Mouse (Mus musculus): ENCODE results near the gene Pde10a. TPM values are rescaled to one million over a fixed set of nuclear protein-coding genes. Genes with fewer than 3 reads are reported as not detected.

Pde10a gene
- total RNA-seq, 2 experiments from 2014 or later, result 0.36 TPM; not detected in 1

DNA sequence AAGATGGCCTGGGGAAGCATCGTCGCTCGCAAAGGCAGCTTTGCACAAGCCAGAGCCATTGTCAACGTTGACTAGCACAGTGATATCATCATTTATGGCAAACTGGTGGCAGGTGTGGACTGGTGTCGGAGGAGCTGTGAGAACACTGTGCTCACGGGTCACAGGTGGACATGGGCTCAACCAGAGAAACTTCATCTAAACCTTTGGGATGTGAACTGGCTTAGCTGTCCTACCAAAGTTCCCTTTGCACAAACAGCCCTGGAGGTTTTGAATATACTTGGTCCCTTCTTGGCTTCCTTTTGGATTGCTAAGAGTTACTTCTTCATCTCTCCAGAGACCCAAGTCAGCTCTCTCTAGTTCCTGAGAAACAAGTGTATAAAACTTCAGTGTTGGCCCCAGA is 41.7 kb downstream of the Pde10a start, which contains the start of gene Gm17087:
Gene Gm17087, minus strand, starts transcription at position 101 of the 400 bp plus-strand sequence.
- no peak for ATAC-seq (replicated peaks; ENCODE audit: poor library complexity, severe bottlenecking)

DNA sequence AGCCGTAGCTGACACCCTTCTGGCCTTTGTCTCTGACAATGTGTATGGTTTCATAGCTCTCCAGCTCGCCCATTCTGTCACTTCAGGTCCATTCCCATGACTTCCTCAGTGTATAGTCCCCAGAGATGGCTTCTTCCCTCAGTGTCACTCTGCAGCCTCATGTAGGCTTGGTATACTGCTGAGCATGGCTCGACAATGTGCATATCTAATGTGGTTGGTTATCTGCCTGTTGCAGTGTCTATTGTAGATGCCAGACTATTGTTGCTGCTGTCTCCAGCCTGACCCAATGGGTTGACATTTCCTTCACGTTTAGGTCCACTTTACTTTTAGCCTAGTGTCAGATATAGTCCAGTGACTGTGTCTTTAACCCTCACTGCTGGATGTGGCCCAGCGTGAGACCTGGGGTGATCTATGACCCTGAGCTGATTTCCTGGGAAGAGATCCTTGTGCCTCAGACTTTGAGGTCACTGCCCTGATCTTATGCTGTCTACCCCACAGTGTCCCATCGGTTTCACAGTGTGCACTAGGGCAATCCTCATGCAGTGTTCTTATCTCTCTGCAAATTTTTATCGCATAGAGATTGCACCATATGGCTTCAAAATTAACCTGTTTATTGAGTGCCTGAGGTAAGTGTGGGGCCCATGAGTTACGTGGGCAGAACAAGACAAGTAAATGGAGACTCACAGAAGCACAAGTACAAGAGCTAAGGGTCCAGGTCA is 48.5 kb downstream of the Pde10a start:
- ATAC-seq (replicated peaks; ENCODE audit: poor library complexity, severe bottlenecking), result no peak

- ATAC-seq (replicated peaks; ENCODE audit: poor library complexity, severe bottlenecking), result no peak
Observed at GRCm38 (mm10) chr17:8580360-8580759, 55.2 kb downstream of the Pde10a start.

DNA sequence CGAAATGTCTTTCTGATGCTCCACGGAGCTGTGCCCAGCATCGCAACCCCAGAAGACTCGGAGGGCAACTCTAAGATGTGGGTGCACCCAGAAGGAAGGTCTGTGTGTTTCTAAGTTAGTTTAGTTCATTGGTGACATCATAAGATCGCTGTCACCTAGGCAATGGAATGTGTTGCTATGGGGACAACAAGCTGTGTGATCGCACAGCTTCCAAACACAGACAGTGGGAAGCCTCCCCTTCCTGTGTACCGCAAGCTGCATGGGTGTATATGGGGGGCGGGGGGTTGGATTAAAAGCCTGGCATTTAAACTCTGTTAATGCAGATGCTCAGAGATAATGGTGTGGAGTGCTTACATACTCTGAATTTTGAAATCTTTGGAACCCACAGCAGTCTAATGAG is 56.4 kb downstream of the Pde10a start:
- ATAC-seq (replicated peaks; ENCODE audit: poor library complexity, severe bottlenecking), result no peak

- ATAC-seq (replicated peaks; ENCODE audit: poor library complexity, severe bottlenecking), result peak; percentile 80
Observed at GRCm38 (mm10) chr17:8592427-8593277, 67.5 kb downstream of the Pde10a start.

GRCm38 (mm10) chr17:8597790-8598189 is 72.6 kb downstream of the Pde10a start:
- peak; percentile 77 for ATAC-seq (replicated peaks; ENCODE audit: poor library complexity, severe bottlenecking)

- ATAC-seq (replicated peaks; ENCODE audit: poor library complexity, severe bottlenecking), result no peak
Observed at GRCm38 (mm10) chr17:8602976-8603375, 77.8 kb downstream of the Pde10a start.

DNA sequence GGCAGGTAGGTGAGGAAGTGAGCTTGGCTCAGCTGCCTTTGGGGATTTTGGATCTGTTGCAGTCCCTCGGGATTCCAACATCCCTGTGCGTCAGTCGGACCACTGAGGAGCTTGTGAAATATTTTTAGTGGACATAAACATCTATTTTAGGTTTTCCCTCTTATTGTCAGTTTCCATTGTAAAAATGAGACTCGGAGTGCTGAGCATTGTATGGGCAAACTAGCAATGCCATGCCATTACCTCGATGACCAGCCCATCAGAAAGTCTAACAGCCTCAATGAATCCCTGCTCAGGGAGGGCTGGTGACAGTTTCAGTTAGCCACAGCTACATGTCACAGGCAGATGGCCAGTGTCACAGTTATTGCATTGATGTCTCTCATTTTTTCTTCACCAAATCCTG is 80.7 kb downstream of the Pde10a start:
- ATAC-seq (replicated peaks; ENCODE audit: poor library complexity, severe bottlenecking), result no peak

DNA sequence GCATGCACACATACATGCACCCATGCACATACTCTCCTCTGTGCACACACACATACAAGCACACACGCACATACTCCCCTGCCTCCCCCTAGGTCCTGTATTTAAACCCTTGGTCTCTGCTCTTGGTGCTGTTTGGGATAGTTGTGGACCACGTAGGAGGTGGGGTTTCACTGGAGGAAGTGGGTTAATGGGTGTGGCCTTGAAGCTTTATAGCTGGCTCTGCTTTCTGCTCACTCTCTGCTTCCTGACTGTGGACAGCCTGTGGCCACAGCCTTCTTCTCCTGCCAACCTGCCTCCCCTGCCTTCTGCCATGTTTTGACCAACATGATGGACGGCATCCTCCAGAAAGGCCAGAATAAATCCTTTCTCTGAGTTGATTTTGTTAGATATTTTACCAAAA is 81.5 kb downstream of the Pde10a start:
- ATAC-seq (replicated peaks; ENCODE audit: poor library complexity, severe bottlenecking), result peak; percentile 50

GRCm38 (mm10) chr17:8611916-8612315 is 86.7 kb downstream of the Pde10a start:
- no peak for ATAC-seq (replicated peaks; ENCODE audit: poor library complexity, severe bottlenecking)

GRCm38 (mm10) chr17:8613882-8614551 is 88.8 kb downstream of the Pde10a start:
- ATAC-seq (replicated peaks; ENCODE audit: poor library complexity, severe bottlenecking), result peak; percentile 79

DNA sequence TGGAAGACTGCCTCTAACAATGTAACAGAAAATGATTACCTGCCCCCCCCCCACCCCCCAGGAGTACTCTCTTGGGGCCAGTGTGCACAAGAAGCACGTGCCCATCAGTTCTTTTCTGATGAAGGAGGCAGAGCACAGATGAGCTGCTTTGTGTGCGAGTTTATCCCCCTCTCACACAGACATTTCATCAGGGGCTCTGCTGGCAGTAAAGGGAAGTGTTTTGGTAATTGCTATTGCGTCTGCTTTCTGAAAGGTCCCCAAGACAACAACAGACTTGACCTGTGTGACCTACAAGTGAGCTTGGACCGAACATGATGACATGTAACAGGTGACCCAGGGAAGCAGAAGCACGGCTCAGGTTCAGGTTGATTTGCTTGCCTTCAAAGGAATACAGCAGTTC is 95.2 kb downstream of the Pde10a start:
- no peak for ATAC-seq (replicated peaks; ENCODE audit: poor library complexity, severe bottlenecking)

DNA sequence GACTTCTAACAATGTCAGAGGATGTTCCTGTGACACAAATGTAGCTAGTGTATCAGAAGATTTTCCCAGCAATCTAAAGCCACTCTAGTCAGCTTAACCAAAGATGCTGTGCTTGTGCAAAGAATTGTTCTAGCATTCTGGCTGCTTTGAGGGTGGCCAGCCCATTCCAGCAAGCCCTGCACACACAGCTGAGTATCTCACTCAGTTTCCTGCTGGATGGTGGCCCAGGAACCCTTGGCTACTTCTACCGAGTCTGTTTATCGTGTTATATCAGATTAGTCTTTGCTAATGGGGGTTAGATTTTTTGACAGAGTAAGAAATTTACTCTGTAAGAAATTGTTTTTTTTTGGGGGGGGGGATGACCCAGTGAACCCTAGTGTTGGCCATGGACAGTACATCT is 95.9 kb downstream of the Pde10a start:
- no peak for ATAC-seq (replicated peaks; ENCODE audit: poor library complexity, severe bottlenecking)

GRCm38 (mm10) chr17:8621906-8622305 is 96.7 kb downstream of the Pde10a start:
- ATAC-seq (replicated peaks; ENCODE audit: poor library complexity, severe bottlenecking), result no peak

DNA sequence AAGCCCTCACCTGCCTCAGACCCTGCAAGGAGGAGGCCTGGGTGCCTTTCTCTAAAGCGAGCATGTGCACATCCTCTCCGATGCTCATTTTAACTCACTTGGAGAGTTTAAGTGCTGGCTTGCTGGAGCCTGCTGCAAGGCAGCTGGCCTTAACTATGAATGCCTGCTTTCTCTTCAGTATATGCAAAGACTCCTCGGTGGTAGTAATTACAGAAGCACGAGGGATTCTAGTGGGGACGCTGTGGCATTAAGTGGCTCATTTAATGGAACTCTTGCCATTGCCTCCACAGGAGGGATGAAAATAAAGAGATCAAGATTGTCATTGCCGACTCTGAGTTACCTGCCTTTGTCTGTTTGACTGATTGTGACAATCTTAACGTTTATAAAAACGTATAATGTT is 101.2 kb downstream of the Pde10a start:
- no peak for ATAC-seq (replicated peaks; ENCODE audit: poor library complexity, severe bottlenecking)

DNA sequence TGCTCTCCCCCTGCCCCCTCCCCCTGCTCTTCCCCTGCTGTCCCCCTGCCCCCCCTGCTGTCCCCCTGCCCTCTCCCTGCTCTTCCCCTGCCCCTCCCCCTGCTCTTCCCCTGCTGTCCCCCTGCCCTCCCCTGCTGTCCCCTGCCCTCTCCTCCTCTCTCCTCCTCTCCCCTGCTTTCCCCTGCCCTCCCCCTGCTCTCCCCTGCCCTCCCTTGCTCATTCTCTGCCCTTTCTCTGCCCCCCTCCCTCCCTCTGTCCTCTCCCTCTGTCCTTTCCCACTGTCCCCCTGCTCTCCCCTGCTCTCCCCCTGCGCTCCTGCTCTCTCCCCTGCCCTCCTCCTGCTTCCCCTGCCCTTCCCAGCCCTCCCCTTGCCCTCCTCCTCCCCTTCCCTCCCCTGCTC is 106.5 kb downstream of the Pde10a start:
- no peak for ATAC-seq (replicated peaks; ENCODE audit: poor library complexity, severe bottlenecking)

GRCm38 (mm10) chr17:8633596-8633995 is 108.4 kb downstream of the Pde10a start:
- no peak for ATAC-seq (replicated peaks; ENCODE audit: poor library complexity, severe bottlenecking)

DNA sequence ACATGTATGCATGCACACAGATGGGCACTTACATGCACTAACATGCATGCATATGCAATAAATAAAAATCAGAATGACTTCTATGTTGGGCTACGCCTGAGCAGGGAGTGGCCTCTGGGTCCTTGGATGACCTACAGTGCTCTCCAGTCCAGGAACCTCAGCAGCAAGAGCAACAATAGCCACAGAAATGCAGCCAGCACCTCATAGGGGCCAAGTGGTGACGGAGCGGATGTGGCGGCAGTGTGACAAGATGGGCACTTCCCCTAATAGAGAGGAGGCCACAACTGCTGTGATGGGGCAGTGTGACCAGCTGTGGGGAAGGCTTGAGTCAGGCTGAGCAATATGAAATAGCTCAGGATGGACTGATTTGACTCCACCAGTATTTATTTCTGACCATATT is 109.3 kb downstream of the Pde10a start:
- peak; percentile 56 for ATAC-seq (replicated peaks; ENCODE audit: poor library complexity, severe bottlenecking)

DNA sequence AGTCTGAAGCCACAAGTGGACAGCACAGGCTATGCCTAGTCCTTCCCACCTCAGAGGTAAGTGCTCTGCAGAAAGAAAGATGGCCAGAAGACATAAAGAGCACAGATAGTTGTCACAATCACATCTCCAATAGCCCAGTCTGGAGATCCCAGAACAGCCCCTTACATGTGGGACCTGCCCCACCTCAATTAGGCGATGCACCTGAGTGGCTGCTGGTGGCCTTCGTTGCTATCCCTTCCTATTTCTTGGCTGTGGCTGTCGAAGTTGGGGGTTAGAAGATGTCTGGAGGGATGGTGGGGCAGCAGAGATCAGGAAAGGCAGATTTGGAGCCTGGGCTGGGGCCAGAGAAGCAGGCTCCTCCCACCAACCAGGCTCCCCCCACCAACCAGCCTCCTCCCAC is 111.1 kb downstream of the Pde10a start:
- no peak for ATAC-seq (replicated peaks; ENCODE audit: poor library complexity, severe bottlenecking)

DNA sequence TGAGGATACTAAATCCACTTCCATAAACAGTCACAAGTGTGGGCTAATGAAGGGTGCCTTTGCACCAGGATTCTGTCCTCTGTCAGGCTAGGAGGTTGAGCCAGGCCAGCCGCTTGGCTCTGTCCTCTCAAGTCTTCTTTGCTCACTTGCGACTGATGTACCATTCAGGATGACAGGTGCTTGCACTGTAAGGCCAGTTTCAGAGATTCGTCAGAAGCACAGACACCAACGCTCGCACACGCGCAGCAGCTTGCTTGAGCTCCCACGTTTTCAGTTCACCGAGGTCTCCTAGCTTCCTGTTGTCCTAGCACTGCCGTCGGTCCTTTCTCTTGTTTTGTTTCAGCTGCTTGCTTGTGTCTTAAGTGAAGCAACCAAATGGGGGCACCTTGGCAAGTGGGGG is 111.5 kb downstream of the Pde10a start:
- ATAC-seq (replicated peaks; ENCODE audit: poor library complexity, severe bottlenecking), result no peak

- ATAC-seq (replicated peaks; ENCODE audit: poor library complexity, severe bottlenecking), result no peak
Observed at GRCm38 (mm10) chr17:8637181-8637580, 112.0 kb downstream of the Pde10a start.

Measured in granulocyte monocyte progenitor cell, adult 5-6 weeks (primary cell).